Mouse (Mus musculus): ENCODE data around the gene Vinac1. TPM values are rescaled to one million over a fixed set of nuclear protein-coding genes. Genes with fewer than 3 reads are reported as not detected.
"Not testable (repeated sequence)": the region's sequence is repeated elsewhere in the genome, so short reads cannot be mapped to it uniquely, and the experiment has no call there.

Vinac1 gene
- polyA plus RNA-seq, 1 experiment from 2014 or later: 0.34 TPM

DNA sequence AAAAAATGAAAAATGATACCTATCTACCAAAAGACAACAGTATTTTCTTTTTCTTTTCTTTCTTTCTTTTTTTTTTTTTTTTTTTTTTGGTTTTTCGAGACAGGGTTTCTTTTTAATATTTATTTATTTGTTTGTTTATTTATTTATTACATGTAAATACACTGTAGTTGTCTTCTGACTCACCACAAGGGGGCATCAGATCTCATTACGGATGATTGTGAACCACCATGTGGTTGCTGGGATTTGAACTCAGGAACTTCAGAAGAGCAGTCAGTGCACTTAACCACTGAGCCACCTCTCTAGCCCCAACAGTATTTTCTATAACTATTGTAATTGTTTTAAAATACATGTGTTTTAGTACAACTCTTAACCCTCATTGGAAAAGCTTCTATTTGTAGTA lies 39.1 kb downstream of the Vinac1 start:
- not testable (repeated sequence) for H3K27ac ChIP-seq (ENCODE audit: low read length); H3K9ac ChIP-seq (replicated peaks; ENCODE audit: low read depth, low read length); H3K9me3 ChIP-seq (ENCODE audit: control insufficient read depth, low read length); H3K36me3 ChIP-seq (ENCODE audit: control insufficient read depth, insufficient read depth); ATAC-seq; H3K4me3 ChIP-seq (replicated peaks; ENCODE audit: low read length); H3K4me2 ChIP-seq (ENCODE audit: low read length); H3K27me3 ChIP-seq (replicated peaks; ENCODE audit: control insufficient read depth, insufficient read depth, low read length); H3K4me1 ChIP-seq (replicated peaks; ENCODE audit: control insufficient read depth, insufficient read depth, low read length)
- WGBS: 82% methylated on average over 2 of the region's 2 CpGs

DNA sequence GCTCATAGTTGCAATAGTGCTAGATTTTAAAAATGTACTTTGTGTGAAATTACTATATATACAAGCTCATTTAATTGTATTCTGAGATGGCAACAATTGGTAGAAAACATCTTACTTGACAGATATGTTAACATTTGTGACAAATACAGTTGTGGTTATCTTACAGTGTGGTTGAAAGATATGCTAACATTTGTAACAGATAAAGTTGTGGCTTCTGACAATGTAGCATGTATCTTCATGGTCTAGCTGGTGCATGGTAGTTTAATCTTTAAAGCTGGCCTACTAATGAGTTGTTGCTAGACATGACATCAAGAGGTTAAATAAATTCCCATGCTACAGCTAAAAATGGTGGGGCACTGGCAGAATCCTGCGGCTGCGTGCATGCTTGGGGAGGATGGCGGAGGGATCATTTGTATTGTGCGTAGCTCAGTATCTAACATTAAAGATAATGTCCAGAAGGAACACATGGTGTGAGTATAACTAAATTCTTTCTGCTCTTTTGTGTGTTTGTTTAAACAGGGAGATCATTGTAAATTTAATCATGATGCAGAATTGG lies 41.7 kb downstream of the Vinac1 start:
- H3K4me2 ChIP-seq (ENCODE audit: low read length): no peak overlapping the region
- no peaks in the 10 kb centered on the region for H3K9me3 ChIP-seq (ENCODE audit: control insufficient read depth, low read length)
- no peak overlapping the region for H3K4me3 ChIP-seq (replicated peaks; ENCODE audit: low read length)
- H3K27me3 ChIP-seq (replicated peaks; ENCODE audit: control insufficient read depth, insufficient read depth, low read length): no peaks in the 10 kb centered on the region
- no peak for ATAC-seq
- H3K4me1 ChIP-seq (replicated peaks; ENCODE audit: control insufficient read depth, insufficient read depth, low read length): no peaks in the 10 kb centered on the region
- 71% methylated on average over 4 of the region's 4 CpGs for WGBS
- no peak overlapping the region for H3K9ac ChIP-seq (replicated peaks; ENCODE audit: low read depth, low read length)
- H3K36me3 ChIP-seq (ENCODE audit: control insufficient read depth, insufficient read depth): no peaks in the 10 kb centered on the region
- H3K27ac ChIP-seq (ENCODE audit: low read length): no peak overlapping the region

DNA sequence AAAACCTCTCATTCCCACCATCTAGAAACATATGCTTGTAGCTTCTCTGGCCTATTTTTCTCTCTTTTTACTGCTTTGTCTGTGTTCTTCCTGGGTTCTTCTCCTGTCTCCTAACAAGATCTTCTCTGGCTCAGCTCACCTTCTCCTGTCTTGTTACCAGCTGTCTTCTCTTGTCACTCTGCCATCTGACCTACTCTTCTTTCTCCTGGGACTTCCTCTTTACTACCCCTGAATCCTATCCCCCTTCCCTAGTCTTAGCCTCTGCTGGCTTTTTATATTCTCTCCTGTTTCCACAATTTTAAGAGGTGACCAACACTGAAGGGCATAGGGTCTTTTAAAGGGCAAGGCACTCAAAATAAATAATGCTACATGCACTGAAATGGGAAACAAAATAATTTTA lies 43.1 kb downstream of the Vinac1 start:
- H3K27me3 ChIP-seq (replicated peaks; ENCODE audit: control insufficient read depth, insufficient read depth, low read length): no peaks in the 10 kb centered on the region
- H3K27ac ChIP-seq (ENCODE audit: low read length): no peak overlapping the region
- H3K9ac ChIP-seq (replicated peaks; ENCODE audit: low read depth, low read length): no peak overlapping the region
- no peak overlapping the region for H3K4me3 ChIP-seq (replicated peaks; ENCODE audit: low read length)
- H3K36me3 ChIP-seq (ENCODE audit: control insufficient read depth, insufficient read depth): no peaks in the 10 kb centered on the region
- H3K9me3 ChIP-seq (ENCODE audit: control insufficient read depth, low read length): no peaks in the 10 kb centered on the region
- no peak overlapping the region for H3K4me2 ChIP-seq (ENCODE audit: low read length)
- ATAC-seq: no peak
- no peaks in the 10 kb centered on the region for H3K4me1 ChIP-seq (replicated peaks; ENCODE audit: control insufficient read depth, insufficient read depth, low read length)

DNA sequence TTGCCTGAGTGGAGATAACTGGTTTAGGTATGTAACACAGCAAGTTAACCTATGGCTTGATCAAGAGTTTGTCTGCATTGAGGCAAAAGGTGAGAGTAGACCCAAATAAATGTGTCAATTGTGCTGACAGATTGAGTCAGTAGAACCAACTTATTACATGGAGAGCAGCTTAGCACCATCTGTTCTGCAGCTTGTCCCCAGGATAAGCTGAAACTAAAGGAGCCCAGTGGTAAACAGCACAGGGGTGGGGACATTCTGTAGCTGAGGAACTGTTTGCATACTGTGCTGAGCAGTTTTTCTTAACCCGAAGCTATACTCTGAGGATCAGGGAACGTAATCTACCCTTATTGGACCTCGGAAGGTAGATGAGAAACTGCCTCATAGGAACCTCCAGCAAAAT lies 63.2 kb downstream of the Vinac1 start:
- Histone ChIP-seq H3K9me3 (ENCODE audit: control insufficient read depth, low read length) (no peaks in the 10 kb centered on the region), H3K36me3 (ENCODE audit: control insufficient read depth, insufficient read depth) (no peaks in the 10 kb centered on the region), H3K27me3 (replicated peaks; ENCODE audit: control insufficient read depth, insufficient read depth, low read length) (no peaks in the 10 kb centered on the region), H3K4me3 (replicated peaks; ENCODE audit: low read length) (no peak overlapping the region), H3K9ac (replicated peaks; ENCODE audit: low read depth, low read length) (no peak overlapping the region), H3K27ac (ENCODE audit: low read length) (no peak overlapping the region), H3K4me1 (replicated peaks; ENCODE audit: control insufficient read depth, insufficient read depth, low read length) (no peaks in the 10 kb centered on the region), H3K4me2 (ENCODE audit: low read length) (no peak overlapping the region)
- ATAC-seq: no peak
- WGBS: 90% methylated on average over 3 of the region's 3 CpGs

DNA sequence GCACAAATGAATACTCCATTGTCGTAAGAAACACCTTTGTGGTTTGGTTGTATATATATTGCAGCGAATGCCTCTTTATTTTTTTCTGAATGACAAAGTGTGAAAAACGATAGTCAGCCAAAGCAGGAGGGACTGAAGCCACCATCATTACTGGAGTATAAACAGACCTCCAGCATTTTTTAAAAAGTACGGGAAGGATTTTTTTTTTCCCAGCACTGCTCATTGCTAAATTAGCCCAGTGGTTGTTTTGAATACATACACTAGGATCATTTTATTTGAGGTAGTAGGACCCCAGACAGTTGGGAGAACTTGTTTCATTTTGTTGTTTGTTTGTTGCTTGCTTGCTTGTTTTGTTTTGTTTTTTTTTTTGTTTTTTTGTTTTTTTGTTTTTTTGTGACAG lies 72.4 kb downstream of the Vinac1 start:
- ATAC-seq: no peak
- WGBS: 69% methylated on average over 4 of the region's 4 CpGs
- H3K9ac ChIP-seq (replicated peaks; ENCODE audit: low read depth, low read length): no peak overlapping the region

More for the DNA sequence above, 72.4 kb downstream of the Vinac1 start:
- H3K27me3 ChIP-seq (replicated peaks; ENCODE audit: control insufficient read depth, insufficient read depth, low read length): no peaks in the 10 kb centered on the region
- no peaks in the 10 kb centered on the region for H3K4me1 ChIP-seq (replicated peaks; ENCODE audit: control insufficient read depth, insufficient read depth, low read length)
- H3K4me2 ChIP-seq (ENCODE audit: low read length): no peak overlapping the region
- H3K27ac ChIP-seq (ENCODE audit: low read length): no peak overlapping the region
- no peaks in the 10 kb centered on the region for H3K9me3 ChIP-seq (ENCODE audit: control insufficient read depth, low read length)
- H3K4me3 ChIP-seq (replicated peaks; ENCODE audit: low read length): no peak overlapping the region
- H3K36me3 ChIP-seq (ENCODE audit: control insufficient read depth, insufficient read depth): no peaks in the 10 kb centered on the region

Other genes with a start within 250 kb of the Vinac1 start
- 45.3 and 45.5 TPM in 2 replicates for gene Tmem87b, start 230.1 kb downstream of the Vinac1 start, polyA plus RNA-seq (2015; fragmentation: Nextera tagmentation; extraction: Ambion mirVana)
- gene Fbln7, start 185.2 kb downstream of the Vinac1 start, polyA plus RNA-seq (2015; fragmentation: Nextera tagmentation; extraction: Ambion mirVana): 1.7 and 2.4 TPM in 2 replicates
- 9.6 and 13.0 TPM in 2 replicates for gene Zc3h8, start 104.1 kb downstream of the Vinac1 start, polyA plus RNA-seq (2015; fragmentation: Nextera tagmentation; extraction: Ambion mirVana)
- 4.6 and 5.0 TPM in 2 replicates for gene Zc3h6, start 80.8 kb downstream of the Vinac1 start, polyA plus RNA-seq (2015; fragmentation: Nextera tagmentation; extraction: Ambion mirVana)
- gene Gm10762, start 80.4 kb downstream of the Vinac1 start, polyA plus RNA-seq (2015; fragmentation: Nextera tagmentation; extraction: Ambion mirVana): 16.2 and 19.5 TPM in 2 replicates
- gene Ttl, start 17.8 kb upstream of the Vinac1 start, polyA plus RNA-seq (2015; fragmentation: Nextera tagmentation; extraction: Ambion mirVana): 33.5 and 35.9 TPM in 2 replicates
- gene Polr1b, start 52.8 kb upstream of the Vinac1 start, polyA plus RNA-seq (2015; fragmentation: Nextera tagmentation; extraction: Ambion mirVana): 18.6 and 19.1 TPM in 2 replicates
- gene Chchd5, start 81.5 kb upstream of the Vinac1 start, polyA plus RNA-seq (2015; fragmentation: Nextera tagmentation; extraction: Ambion mirVana): 20.1 and 23.5 TPM in 2 replicates
- 58.3 and 60.4 TPM in 2 replicates for gene Slc20a1, start 150.6 kb upstream of the Vinac1 start, polyA plus RNA-seq (2015; fragmentation: Nextera tagmentation; extraction: Ambion mirVana)
- 17.6 and 23.9 TPM in 2 replicates for gene Ckap2l, start 249.0 kb upstream of the Vinac1 start, polyA plus RNA-seq (2015; fragmentation: Nextera tagmentation; extraction: Ambion mirVana)

Data from forebrain, embryonic 16.5 days (tissue).